18 mouse cellular contexts compared by ENCODE assay signal in the genomic region with DNA sequence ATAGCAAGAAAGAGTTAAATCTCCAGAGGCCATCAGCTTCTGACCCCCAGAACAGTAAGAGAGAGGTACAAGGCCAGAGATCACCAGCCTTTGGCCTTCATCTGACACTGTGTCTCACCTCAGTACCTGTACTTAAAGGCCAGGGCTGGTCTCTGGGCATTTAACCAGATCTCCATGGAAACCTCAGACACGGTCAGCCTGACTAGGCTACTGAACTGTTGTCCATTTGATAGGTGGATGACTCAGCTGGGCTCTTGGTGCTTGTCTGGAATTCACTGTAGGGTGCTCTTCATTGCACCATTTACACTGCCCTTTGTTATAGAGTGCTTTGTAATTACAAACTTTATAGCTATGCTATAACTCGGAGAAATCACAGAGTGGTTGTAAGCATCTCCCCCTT.
DNase-seq lines count a peak whose midpoint lies in the region; ATAC-seq lines count a peak whose summit lies in the region.
"Had no signal": no experiment of that assay in that cellular context is flagged by ENCODE, and none has a peak within 500 bp of the region (broad histone marks: within the 10 kb centered on the region; RNA-seq: fewer than 3 reads in every experiment).

No protein-coding gene starts in this region.

- H3K9me3 ChIP-seq in liver, embryonic 16.5 days (replicated peaks; ENCODE audit: control insufficient read depth, low read length), result no peaks in the 10 kb centered on the region
- H3K9me3 ChIP-seq in liver, embryonic 12.5 days (replicated peaks), result no peaks in the 10 kb centered on the region
- H3K9me3 ChIP-seq: embryonic facial prominence, embryonic 15.5 days; midbrain, embryonic 13.5 days had no signal

- 0 out of 2 replicates have a peak, but pooled peaks have one; percentile 26 for ATAC-seq in liver, embryonic 16.5 days (ENCODE audit: low read depth)
- no peak for ATAC-seq in liver, embryonic 12.5 days
- ATAC-seq: hindbrain, embryonic 16.5 days; midbrain, embryonic 13.5 days had no signal

- H3K4me3 ChIP-seq in liver, embryonic 16.5 days (ENCODE audit: low read depth, low read length), result no peak overlapping the region
- no peak overlapping the region for H3K4me3 ChIP-seq in liver, embryonic 12.5 days
- H3K4me3 ChIP-seq: embryonic facial prominence, embryonic 15.5 days; midbrain, embryonic 13.5 days had no signal

- DNase-seq in cerebellum, adult 9-10 months, result peak; percentile 15
- DNase-seq in cerebellum, postnatal 4 days (ENCODE audit: low spot score in 2 of 2), result no peak
- peak; percentile 57 for DNase-seq in adrenal gland, adult 8-10 months
- peak; percentile 42 to 59 for DNase-seq in cerebellum, postnatal 25 days
- DNase-seq in ovary, postnatal 36 days (ENCODE audit: low spot score), result no peak
- DNase-seq: B cell, adult 2 months; gastrocnemius, postnatal 36 days; right cerebral cortex, postnatal 14 days; thymus, postnatal 36 days had no signal

- no peak overlapping the region for H3K27ac ChIP-seq in liver, embryonic 16.5 days (ENCODE audit: low read length)
- H3K27ac ChIP-seq in liver, embryonic 12.5 days, result no peak overlapping the region
- H3K27ac ChIP-seq: embryonic facial prominence, embryonic 15.5 days; liver, embryonic 14.5 days; macrophage; midbrain, embryonic 13.5 days; stomach, postnatal 0 days had no signal

- H3K4me2 ChIP-seq in liver, embryonic 16.5 days (ENCODE audit: low read depth, low read length), result no peak overlapping the region
- no peak overlapping the region for H3K4me2 ChIP-seq in liver, embryonic 12.5 days
- H3K4me2 ChIP-seq: embryonic facial prominence, embryonic 15.5 days; heart, embryonic 11.5 days; midbrain, embryonic 13.5 days had no signal

- H3K36me3 ChIP-seq in liver, embryonic 16.5 days (ENCODE audit: control insufficient read depth, insufficient read depth), result no peaks in the 10 kb centered on the region
- H3K36me3 ChIP-seq in liver, embryonic 12.5 days, result no peaks in the 10 kb centered on the region
- H3K36me3 ChIP-seq: embryonic facial prominence, embryonic 15.5 days; midbrain, embryonic 13.5 days had no signal

- no peaks in the 10 kb centered on the region for H3K4me1 ChIP-seq in liver, embryonic 16.5 days (ENCODE audit: control insufficient read depth, low read depth, low read length)
- no peaks in the 10 kb centered on the region for H3K4me1 ChIP-seq in liver, embryonic 12.5 days
- H3K4me1 ChIP-seq: embryonic facial prominence, embryonic 15.5 days had no signal

- no peak overlapping the region for H3K9ac ChIP-seq in liver, embryonic 16.5 days (ENCODE audit: low read depth, low read length)
- no peak overlapping the region for H3K9ac ChIP-seq in liver, embryonic 12.5 days
- H3K9ac ChIP-seq: embryonic facial prominence, embryonic 15.5 days; liver, embryonic 14.5 days; midbrain, embryonic 13.5 days had no signal

- 59% methylated on average over 2 of the region's 2 CpGs for WGBS in liver, embryonic 16.5 days (ENCODE audit: insufficient replicate concordance)
- WGBS in liver, embryonic 12.5 days (ENCODE audit: insufficient replicate concordance), result 45% methylated on average over 2 of the region's 2 CpGs

- no peaks in the 10 kb centered on the region for H3K27me3 ChIP-seq in liver, embryonic 16.5 days (ENCODE audit: control insufficient read depth, insufficient read depth, low read depth, low read length)
- H3K27me3 ChIP-seq in liver, embryonic 12.5 days (replicated peaks), result 0 out of 2 replicates have a peak, but pooled peaks cover under 1% of the 10 kb centered on the region
- H3K27me3 ChIP-seq: embryonic facial prominence, embryonic 15.5 days had no signal

Comparison
In these comparisons a context has a peak if more than half of its experiments do, and no peak if none do; other contexts are left out.
1. DNase-seq: peak in cerebellum, adult 9-10 months (single experiment), adrenal gland, adult 8-10 months (single experiment) and cerebellum, postnatal 25 days (2 of 2); none in cerebellum, postnatal 4 days (0 of 2) and ovary, postnatal 36 days (single experiment).